Mouse (Mus musculus) ES-Bruce4 (cell line): ENCODE measurements at regions not wholly inside any gene's neighbourhood (a gene's known extent, or its start where the extent isn't known, plus 50 kb on each side); places are given as distances from the start of the nearest gene placed in this dataset.

Experiments used
- CTCF ChIP-seq: IDR thresholded peaks from one replicate; pipeline ENCODE4 v1.8.1; 2011; ENCODE audit warnings: low read depth, low read length
- EP300 ChIP-seq: IDR thresholded peaks from 2 replicates; pipeline ENCODE4 v1.6.1; 2011; ENCODE audit warnings: low read depth, low read length; ENCODE audit not compliant: insufficient read depth
- POLR2A ChIP-seq: IDR thresholded peaks from one replicate; pipeline ENCODE4 v1.8.1; 2011; ENCODE audit warnings: low read length; ENCODE audit not compliant: insufficient read depth

DNA sequence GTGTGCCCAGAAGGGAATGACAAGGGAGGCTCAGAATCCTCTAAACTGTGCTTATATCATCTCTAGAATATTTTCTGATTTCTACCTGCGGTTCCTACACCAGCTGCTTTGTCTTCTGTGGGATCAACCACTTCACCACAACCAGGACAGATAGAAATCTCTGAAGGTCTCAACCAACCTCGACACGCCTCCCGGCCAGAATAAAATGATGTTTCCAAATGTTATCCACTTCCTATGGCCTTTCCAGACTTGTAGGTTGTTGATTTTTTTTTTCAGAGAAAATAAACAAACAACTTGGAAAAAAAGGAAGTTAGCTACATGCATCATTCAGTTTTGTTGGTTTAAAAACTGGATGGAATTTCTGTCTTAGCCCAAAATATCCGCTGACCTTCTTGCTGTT lies 103.9 kb downstream of the Hsd17b3 start:
- no peak for TF ChIP-seq CTCF
- TF ChIP-seq POLR2A = no peak
- no peak for TF ChIP-seq EP300
